Mouse (Mus musculus): ENCODE measurements around the gene Atp2b1. TPM values are rescaled to one million over a fixed set of nuclear protein-coding genes. Genes with fewer than 3 reads are reported as not detected.

The Atp2b1 gene
- total RNA-seq, 1 experiment, result 66.8 TPM

DNA sequence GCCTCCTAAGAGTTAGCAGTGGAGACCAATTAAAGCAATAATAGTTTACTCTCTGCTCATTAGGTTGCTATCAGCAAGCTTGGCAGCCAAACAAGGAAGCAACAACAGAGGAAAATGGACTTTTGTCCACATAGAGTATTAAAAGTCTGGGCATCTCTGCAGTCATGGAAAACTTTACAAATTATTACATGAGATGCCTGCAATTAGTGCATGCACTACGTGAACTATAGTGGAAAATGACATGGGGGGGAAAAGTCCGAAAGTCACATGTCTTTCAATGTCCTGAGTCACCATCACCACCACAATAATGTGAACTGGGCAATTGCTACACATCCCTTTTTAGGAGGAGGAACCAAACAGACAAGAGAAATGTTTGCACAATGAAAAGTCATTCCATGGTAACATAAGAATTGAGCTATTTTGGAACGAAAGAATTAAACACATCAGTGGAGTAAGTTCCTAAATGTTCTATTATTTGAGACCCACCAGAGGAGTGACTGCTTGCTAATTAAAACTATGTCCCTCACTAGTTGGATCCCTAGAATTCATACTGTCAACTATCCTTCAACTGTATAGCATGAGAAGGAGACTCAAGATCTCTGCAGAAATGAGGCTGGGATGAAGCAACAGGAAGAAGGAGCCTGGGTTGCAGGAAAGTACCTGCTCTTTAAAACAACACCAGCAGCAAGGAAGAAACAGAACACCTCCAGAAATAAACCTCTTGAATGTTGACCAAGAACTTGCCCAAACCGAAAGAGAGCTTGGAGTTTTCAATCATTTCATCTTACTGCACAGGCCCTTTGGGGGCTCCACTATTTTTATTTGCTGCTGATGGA is 16.1 kb upstream of the Atp2b1 start:
- no peak overlapping the region for H3K27ac ChIP-seq (ENCODE audit: insufficient read depth, low read depth, low read length, poor library complexity, severe bottlenecking)
- no peak overlapping the region for H3K9ac ChIP-seq (ENCODE audit: insufficient read depth, low read depth, low read length, poor library complexity, severe bottlenecking)
- H3K9me3 ChIP-seq (ENCODE audit: control insufficient read depth, insufficient read depth, low read depth, low read length), result no peaks in the 10 kb centered on the region
- in situ Hi-C loops (cut with MboI; ENCODE audit: low sequenced_read_pairs in 2 of 2, unreplicated experiment in 2 of 2), result no loop called here
- H3K4me3 ChIP-seq (ENCODE audit: insufficient read depth in 1 of 2, low read depth in 1 of 2, low read length in 2 of 2, poor library complexity in 1 of 2, severe bottlenecking in 1 of 2), result no peak overlapping the region
- H3K4me1 ChIP-seq (ENCODE audit: control insufficient read depth in 2 of 2, insufficient read depth in 2 of 2, low read length in 2 of 2, poor library complexity in 1 of 2), result no peaks in the 10 kb centered on the region
- TF ChIP-seq ZC3H11A (IDR thresholded peaks at IDR 0.05; ENCODE audit: borderline replicate concordance, low read depth, low read length), result no peak
- DNase-seq (ENCODE audit: low read depth, low spot score), result no peak
- H3K36me3 ChIP-seq (ENCODE audit: control insufficient read depth, insufficient read depth, low read length, poor library complexity, severe bottlenecking), result no peaks in the 10 kb centered on the region

- Histone ChIP-seq H3K36me3 (ENCODE audit: control insufficient read depth, insufficient read depth, low read length, poor library complexity, severe bottlenecking) (no peaks in the 10 kb centered on the region), H3K4me1 (ENCODE audit: control insufficient read depth in 2 of 2, insufficient read depth in 2 of 2, low read length in 2 of 2, poor library complexity in 1 of 2) (no peaks in the 10 kb centered on the region), H3K9me3 (ENCODE audit: control insufficient read depth, insufficient read depth, low read depth, low read length) (no peaks in the 10 kb centered on the region), H3K4me3 (ENCODE audit: insufficient read depth in 1 of 2, low read depth in 1 of 2, low read length in 2 of 2, poor library complexity in 1 of 2, severe bottlenecking in 1 of 2) (no peak overlapping the region), H3K9ac (ENCODE audit: insufficient read depth, low read depth, low read length, poor library complexity, severe bottlenecking) (no peak overlapping the region), H3K27ac (ENCODE audit: insufficient read depth, low read depth, low read length, poor library complexity, severe bottlenecking) (no peak overlapping the region)
- in situ Hi-C loops (cut with MboI; ENCODE audit: low sequenced_read_pairs in 2 of 2, unreplicated experiment in 2 of 2), result no loop called here
- no peak for TF ChIP-seq CHD2 (IDR thresholded peaks at IDR 0.05; ENCODE audit: low read depth, low read length)
- TF ChIP-seq MAFK (IDR thresholded peaks at IDR 0.05; ENCODE audit: insufficient read depth, low read depth, low read length), result no peak
- no peak for TF ChIP-seq ZNF384 (IDR thresholded peaks at IDR 0.05; ENCODE audit: low read depth, low read length)
- TF ChIP-seq HCFC1 (IDR thresholded peaks at IDR 0.05; ENCODE audit: borderline replicate concordance, insufficient read depth, low read length), result no peak
- no peak for TF ChIP-seq ZC3H11A (IDR thresholded peaks at IDR 0.05; ENCODE audit: borderline replicate concordance, low read depth, low read length)
- DNase-seq (ENCODE audit: low read depth, low spot score), result no peak
Measured at GRCm38 (mm10) chr10:98901533-98901932, 12.7 kb upstream of the Atp2b1 start.

GRCm38 (mm10) chr10:98905987-98906386 is 8.2 kb upstream of the Atp2b1 start:
- in situ Hi-C loops (cut with MboI; ENCODE audit: low sequenced_read_pairs in 2 of 2, unreplicated experiment in 2 of 2), result no loop called here
- TF ChIP-seq MAFK (IDR thresholded peaks at IDR 0.05; ENCODE audit: insufficient read depth, low read depth, low read length) (no peak), CHD2 (IDR thresholded peaks at IDR 0.05; ENCODE audit: low read depth, low read length) (no peak), ZNF384 (IDR thresholded peaks at IDR 0.05; ENCODE audit: low read depth, low read length) (no peak), ZC3H11A (IDR thresholded peaks at IDR 0.05; ENCODE audit: borderline replicate concordance, low read depth, low read length) (no peak), HCFC1 (IDR thresholded peaks at IDR 0.05; ENCODE audit: borderline replicate concordance, insufficient read depth, low read length) (no peak)
- Histone ChIP-seq H3K9ac (ENCODE audit: insufficient read depth, low read depth, low read length, poor library complexity, severe bottlenecking) (no peak overlapping the region), H3K4me3 (ENCODE audit: insufficient read depth in 1 of 2, low read depth in 1 of 2, low read length in 2 of 2, poor library complexity in 1 of 2, severe bottlenecking in 1 of 2) (no peak overlapping the region), H3K4me1 (ENCODE audit: control insufficient read depth in 2 of 2, insufficient read depth in 2 of 2, low read length in 2 of 2, poor library complexity in 1 of 2) (no peaks in the 10 kb centered on the region), H3K9me3 (ENCODE audit: control insufficient read depth, insufficient read depth, low read depth, low read length) (no peaks in the 10 kb centered on the region), H3K27ac (ENCODE audit: insufficient read depth, low read depth, low read length, poor library complexity, severe bottlenecking) (no peak overlapping the region), H3K36me3 (ENCODE audit: control insufficient read depth, insufficient read depth, low read length, poor library complexity, severe bottlenecking) (no peaks in the 10 kb centered on the region)
- no peak for DNase-seq (ENCODE audit: low read depth, low spot score)

- no peak for TF ChIP-seq ZC3H11A (IDR thresholded peaks at IDR 0.05; ENCODE audit: borderline replicate concordance, low read depth, low read length)
- TF ChIP-seq MAFK (IDR thresholded peaks at IDR 0.05; ENCODE audit: insufficient read depth, low read depth, low read length), result no peak
- no peak for TF ChIP-seq CHD2 (IDR thresholded peaks at IDR 0.05; ENCODE audit: low read depth, low read length)
- TF ChIP-seq ZNF384 (IDR thresholded peaks at IDR 0.05; ENCODE audit: low read depth, low read length), result no peak
- TF ChIP-seq HCFC1 (IDR thresholded peaks at IDR 0.05; ENCODE audit: borderline replicate concordance, insufficient read depth, low read length), result no peak
- no peaks in the 10 kb centered on the region for H3K4me1 ChIP-seq (ENCODE audit: control insufficient read depth in 2 of 2, insufficient read depth in 2 of 2, low read length in 2 of 2, poor library complexity in 1 of 2)
- H3K9ac ChIP-seq (ENCODE audit: insufficient read depth, low read depth, low read length, poor library complexity, severe bottlenecking), result no peak overlapping the region
- no peak overlapping the region for H3K27ac ChIP-seq (ENCODE audit: insufficient read depth, low read depth, low read length, poor library complexity, severe bottlenecking)
- in situ Hi-C loops (cut with MboI; ENCODE audit: low sequenced_read_pairs in 2 of 2, unreplicated experiment in 2 of 2), result no loop called here
- H3K36me3 ChIP-seq (ENCODE audit: control insufficient read depth, insufficient read depth, low read length, poor library complexity, severe bottlenecking), result no peaks in the 10 kb centered on the region
- H3K4me3 ChIP-seq (ENCODE audit: insufficient read depth in 1 of 2, low read depth in 1 of 2, low read length in 2 of 2, poor library complexity in 1 of 2, severe bottlenecking in 1 of 2), result no peak overlapping the region
- H3K9me3 ChIP-seq (ENCODE audit: control insufficient read depth, insufficient read depth, low read depth, low read length), result no peaks in the 10 kb centered on the region
- no peak for DNase-seq (ENCODE audit: low read depth, low spot score)
Measured at GRCm38 (mm10) chr10:98906941-98907549, 7.2 kb upstream of the Atp2b1 start.

All from ES-E14 (cell line).